Mouse (Mus musculus) ES-CJ7 (cell line): ENCODE data around the gene Ptprq.
A peak's percentile ranks its signal among the peaks of the same experiment; 100 is the strongest.

Experiments used
- DNase-seq: peaks from one replicate; pipeline ENCODE4 v3.0.0; 2011; ENCODE audit warnings: low read depth, low spot score

Gene Ptprq

DNA sequence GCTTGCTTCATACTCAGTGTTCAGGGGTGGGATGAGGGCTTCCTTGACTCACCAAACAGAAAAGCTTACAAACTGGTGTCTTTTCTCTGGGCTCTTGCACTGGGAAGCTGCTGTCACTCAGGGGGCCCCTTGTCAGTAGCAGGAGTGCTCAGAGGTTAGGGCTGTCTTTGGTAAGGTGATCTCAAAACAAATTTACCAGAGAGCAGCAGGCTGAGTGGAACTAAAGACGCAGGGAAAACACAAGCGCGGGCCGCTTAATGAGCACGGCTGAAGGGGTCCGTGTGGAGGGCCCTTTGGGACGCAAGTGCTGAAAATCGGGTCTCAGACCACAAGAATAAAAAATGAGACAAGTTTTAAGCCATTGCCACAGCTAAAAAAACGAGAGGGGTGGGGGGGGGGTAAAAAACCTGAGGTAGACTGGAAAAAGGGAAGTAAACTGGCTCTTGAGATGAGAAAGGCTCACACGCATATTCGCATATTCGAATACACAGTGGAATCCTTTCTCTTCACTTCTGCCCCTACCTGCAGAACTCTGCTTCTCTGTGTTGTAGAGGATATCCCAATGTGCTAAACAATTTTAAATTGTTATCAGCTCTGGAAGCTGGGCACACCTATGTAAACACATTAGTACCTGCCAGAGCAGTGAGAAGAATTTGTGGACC is 231.1 kb downstream of the Ptprq start:
- DNase-seq = peak; percentile 27

DNA sequence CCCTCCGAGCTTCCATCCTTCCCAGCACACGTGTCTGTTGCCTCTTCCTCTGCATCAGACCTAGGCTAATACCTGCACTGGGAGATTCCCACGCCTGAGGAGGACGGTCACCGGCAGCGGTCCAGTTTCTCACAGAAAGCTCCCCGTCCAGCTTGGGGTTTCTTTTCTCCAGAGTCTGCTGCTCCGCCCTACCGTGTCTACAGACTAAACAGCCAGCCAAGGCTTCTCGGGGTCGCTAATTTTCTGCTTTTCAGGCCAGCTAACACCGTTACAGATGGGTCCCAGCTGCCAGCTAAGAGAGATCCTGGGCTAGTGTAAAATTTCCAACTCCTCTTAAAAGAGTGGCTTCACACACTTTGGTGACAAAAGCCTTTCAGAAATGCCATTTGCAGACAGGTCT is 233.1 kb downstream of the Ptprq start:
- no peak for DNase-seq

DNA sequence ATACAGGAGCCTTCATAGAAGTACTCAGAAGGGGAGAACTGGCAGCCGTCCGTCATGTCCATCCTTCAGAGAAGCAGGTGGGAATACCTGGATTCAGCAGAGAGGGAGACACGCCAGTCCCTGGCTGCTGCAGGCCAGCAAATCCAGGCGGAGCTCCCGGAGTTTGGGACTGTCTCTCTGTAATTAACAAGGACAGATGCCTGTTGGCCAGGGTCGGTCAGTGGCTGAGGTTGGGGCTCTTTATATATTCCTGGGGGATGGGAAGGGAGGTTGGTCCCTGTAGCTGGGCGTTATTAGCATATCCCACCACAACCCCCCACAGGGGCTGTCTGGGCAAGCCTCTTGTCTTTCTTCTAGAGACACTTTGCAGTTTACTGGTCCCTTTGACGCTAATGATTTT is 234.0 kb downstream of the Ptprq start, which contains the start of gene Myf5:
TSS of gene Myf5 (minus strand) at position 265 of the 400 bp plus-strand sequence.
- no peak for DNase-seq

DNA sequence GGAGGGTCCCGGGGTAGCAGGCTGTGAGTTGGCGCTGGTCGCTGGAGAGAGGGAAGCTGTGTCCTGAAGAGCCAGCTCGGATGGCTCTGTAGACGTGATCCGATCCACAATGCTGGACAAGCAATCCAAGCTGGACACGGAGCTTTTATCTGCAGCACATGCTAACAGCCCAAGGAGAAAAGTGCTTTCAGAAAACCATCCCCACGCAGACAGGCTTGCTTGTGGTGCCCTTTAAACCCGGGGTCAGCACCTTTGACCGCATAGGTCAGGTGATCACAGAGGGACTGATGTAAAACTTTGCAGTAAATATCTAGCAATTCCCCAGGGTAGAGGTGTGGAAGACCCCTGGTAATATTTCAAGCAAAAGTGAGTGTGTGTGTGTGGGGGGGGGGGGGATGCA is 235.8 kb downstream of the Ptprq start:
- no peak for DNase-seq

DNA sequence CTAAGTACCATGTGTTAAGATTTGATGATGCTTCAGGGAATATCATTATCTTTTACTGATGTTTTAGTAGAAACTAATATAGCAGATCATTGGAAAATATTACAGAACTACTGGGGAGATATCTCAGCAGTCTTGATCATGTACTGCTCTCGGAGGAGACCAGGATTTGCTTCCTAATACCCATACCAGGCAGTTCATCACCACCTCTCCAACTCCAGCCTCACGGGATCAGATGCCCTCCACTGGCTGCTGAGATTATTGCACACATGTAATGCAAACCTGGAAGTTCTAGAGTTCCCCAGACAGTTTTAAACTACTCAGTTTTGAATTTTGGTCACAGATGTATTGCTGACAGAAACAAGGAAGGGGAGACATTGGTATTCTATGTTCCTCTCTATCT is 246.4 kb downstream of the Ptprq start:
- peak; percentile 12 for DNase-seq

DNA sequence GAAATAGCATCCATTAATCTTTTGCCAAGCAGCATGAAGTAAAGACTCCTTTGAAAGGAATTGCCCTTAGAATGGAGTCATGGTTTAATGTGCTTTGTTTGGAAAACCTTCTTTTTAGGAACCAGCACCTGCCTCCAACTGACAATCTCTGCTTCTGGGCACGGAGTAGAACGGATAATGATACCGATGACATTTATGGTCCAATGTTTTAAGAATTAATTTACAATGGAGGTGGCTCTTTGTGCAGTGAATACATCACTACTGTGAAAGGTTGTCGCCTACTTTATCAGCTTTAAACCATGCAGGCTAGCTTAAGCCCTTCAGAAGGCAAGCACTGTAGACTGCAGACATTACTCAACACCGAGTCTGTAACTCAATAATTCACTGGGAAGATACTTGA is 248.1 kb downstream of the Ptprq start:
- no peak for DNase-seq

DNA sequence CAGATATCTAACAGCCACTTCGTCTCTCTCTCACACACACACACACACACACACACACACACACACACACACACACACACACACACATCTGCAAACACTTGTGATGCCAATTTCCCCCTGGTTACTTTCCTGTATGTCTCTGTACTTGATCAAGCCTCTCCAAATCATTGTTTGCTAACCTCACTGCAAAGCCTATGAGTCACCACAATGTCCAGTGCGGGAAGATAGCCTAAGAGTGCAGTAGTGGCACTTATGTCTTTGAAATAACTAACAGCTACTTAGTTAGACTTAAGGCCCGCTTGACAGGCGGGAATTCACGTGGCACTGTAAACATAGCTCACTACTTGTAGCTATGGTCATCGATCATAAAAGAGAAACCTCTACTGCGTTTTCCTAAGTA is 252.0 kb downstream of the Ptprq start:
- DNase-seq = no peak
